Mouse (Mus musculus) ES-E14 (cell line): ENCODE results near the gene Tmem230.

Experiments
- MAFK ChIP-seq: IDR thresholded peaks from 2 replicates; pipeline ENCODE4 v1.6.1; 2014; ENCODE audit warnings: mild to moderate bottlenecking, low read depth, low read length, inconsistent platforms; ENCODE audit not compliant: insufficient read depth
- ZNF384 ChIP-seq: IDR thresholded peaks from 2 replicates; pipeline ENCODE4 v1.6.1; 2012; ENCODE audit warnings: low read depth, low read length, inconsistent platforms

GRCm38 (mm10) chr2:132257350-132258068 is 9.9 kb upstream of the Tmem230 start:
- TF ChIP-seq MAFK (no peak), ZNF384 (no peak)
